Mouse (Mus musculus) heart, adult 2 months (tissue): ENCODE data around the gene Tmem126a. TPM values are rescaled to one million over a fixed set of nuclear protein-coding genes. Genes with fewer than 3 reads are reported as not detected.

Source experiments
- DNase-seq, 2 experiments: peaks; one replicate each; pipeline ENCODE4 v3.0.0; 2021
- H3K27ac ChIP-seq: fragments of 200-600 bp; 2 replicates; pipeline ENCODE4 v1.8.1; 2022
- H3K27me3 ChIP-seq: fragments of 200-500 bp; 2 replicates; pipeline ENCODE4 v1.6.1; 2012; ENCODE audit warnings: mild to moderate bottlenecking, low read length, inconsistent platforms, mixed read lengths; ENCODE audit not compliant: control insufficient read depth, insufficient read depth
- H3K36me3 ChIP-seq: fragments of 200-500 bp; 2 replicates; pipeline ENCODE4 v1.6.1; 2012; ENCODE audit warnings: low read length, inconsistent platforms; ENCODE audit not compliant: control insufficient read depth, insufficient read depth
- H3K4me1 ChIP-seq: fragments of 200-500 bp; 2 replicates; pipeline ENCODE4 v1.6.1; 2011; ENCODE audit warnings: low read length; ENCODE audit not compliant: control insufficient read depth, insufficient read depth
- H3K4me3 ChIP-seq: fragments of 200-600 bp; 2 replicates; pipeline ENCODE4 v1.8.1; 2022
- H3K79me2 ChIP-seq: fragments of 200-500 bp; replicated peaks from 2 replicates; pipeline ENCODE4 v1.6.1; 2012; ENCODE audit warnings: mild to moderate bottlenecking, inconsistent platforms, low read length, moderate library complexity, mixed read lengths; ENCODE audit not compliant: control insufficient read depth, insufficient read depth
- H3K9ac ChIP-seq: fragments of 200-500 bp; 2 replicates; pipeline ENCODE4 v1.6.1; 2012; ENCODE audit warnings: low read depth, mild to moderate bottlenecking, control low read depth, inconsistent platforms, low read length, mixed read lengths
- CTCF ChIP-seq: fragments of 200-600 bp; IDR thresholded peaks from 2 replicates; pipeline ENCODE4 v1.8.1; 2022; ENCODE audit warnings: antibody characterized with exemption, mild to moderate bottlenecking, moderate library complexity
- EP300 ChIP-seq: fragments of 200-500 bp; IDR thresholded peaks from 2 replicates; pipeline ENCODE4 v1.6.1; 2011; ENCODE audit warnings: low read depth, low read length, control low read depth; ENCODE audit not compliant: insufficient read depth
- POLR2A ChIP-seq: fragments of 200-500 bp; IDR thresholded peaks from 2 replicates; pipeline ENCODE4 v1.6.1; 2011; ENCODE audit warnings: mild to moderate bottlenecking, low read depth, low read length, control low read depth; ENCODE audit not compliant: insufficient read depth
- WGBS: fragments of 180-500 bp; shearing (Covaris S2); methylation state at CpG from one replicate; pipeline ENCODE4 v1.1.7; 2018; 5-methylcytosine and 5-hydroxymethylcytosine counted together
- intact Hi-C: fragments of 180-260 bp; cut with DNase I; formaldehyde crosslinking; loops from one replicate; pipeline ENCODE4 v1.15.1; 2025
- polyA plus RNA-seq: library from polyadenylated mRNA; depleted of rRNA; stranded (reverse); fragments of >200 nt; gene quantifications from 2 replicates; pipeline ENCODE4 v1.2.3, GENCODE M21; 2012; rRNA removed
- total RNA-seq, 2 experiments: library from RNA; stranded (reverse); gene quantifications; 2 replicates each; pipeline ENCODE4 v1.2.3; 2021

Tmem126a gene
- total and polyA plus RNA-seq, 3 experiments, result 72.6 to 140 (median 111) TPM

GRCm38 (mm10) chr7:90427006-90427405, 30.0 kb downstream of the Tmem126a start:
- Histone ChIP-seq H3K27ac (no peak overlapping the region), H3K9ac (no peak overlapping the region), H3K36me3 (no peaks in the 10 kb centered on the region), H3K4me3 (peak overlapping the region; percentile 63), H3K79me2 (no peaks in the 10 kb centered on the region), H3K4me1 (no peaks in the 10 kb centered on the region; the same call in 1 of the 2 replicates), H3K27me3 (no peaks in the 10 kb centered on the region; the same call in 1 of the 2 replicates)
- TF ChIP-seq EP300, result no peak
- 45% methylated on average over 9 of the region's 9 CpGs for WGBS
- peak; percentile 39 to 41 for DNase-seq
- intact Hi-C loops, result loop anchor here (2.0 to 10.0 kb wide), 2 partner anchors 30 to 122 kb away; partner anchors contain the start of genes Sytl2 and Tmem126a

- peak within 1 kb of the TSS; percentile 63 for H3K4me3 ChIP-seq
- intact Hi-C loops, result loop anchor here (2.0 to 10.0 kb wide), 2 partner anchors 30 to 122 kb away; partner anchors contain the start of genes Sytl2 and Tmem126a
- TF ChIP-seq POLR2A, result peak; percentile 52; the same call in 1 of the 2 replicates
- no peak for TF ChIP-seq CTCF
- TF ChIP-seq EP300, result 0 out of 2 replicates have a peak, but pooled peaks have one; percentile 35
- H3K79me2 ChIP-seq, result no peaks in the 10 kb centered on the region
- WGBS, result 10% methylated on average over 29 of the region's 29 CpGs
- no peaks in the 10 kb centered on the region; the same call in 1 of the 2 replicates for H3K27me3 ChIP-seq
- H3K9ac ChIP-seq, result peak within 1 kb of the TSS; percentile 37
- H3K27ac ChIP-seq, result peak within 1 kb of the TSS; percentile 64
- no peaks in the 10 kb centered on the region; the same call in 1 of the 2 replicates for H3K4me1 ChIP-seq
- peak; percentile 77 to 86 for DNase-seq
- no peaks in the 10 kb centered on the region for H3K36me3 ChIP-seq
Measured at GRCm38 (mm10) chr7:90426020-90427001, 30.7 kb downstream of the Tmem126a start, which contains the start of gene Ccdc89. Ccdc89 (plus strand) TSS chr7:90426577.

GRCm38 (mm10) chr7:90409934-90410333, 47.1 kb downstream of the Tmem126a start:
- Histone ChIP-seq H3K36me3 (no peaks in the 10 kb centered on the region), H3K27ac (no peak overlapping the region), H3K79me2 (no peaks in the 10 kb centered on the region), H3K4me1 (no peaks in the 10 kb centered on the region; the same call in 1 of the 2 replicates), H3K4me3 (no peak overlapping the region), H3K27me3 (no peaks in the 10 kb centered on the region), H3K9ac (no peak overlapping the region)
- TF ChIP-seq POLR2A (no peak), CTCF (peak; percentile 97; the same call in 1 of the 2 replicates), EP300 (no peak)
- peak; percentile 45 to 65 for DNase-seq
- intact Hi-C loops, result loop anchor here (2.0 to 5.0 kb wide), 2 partner anchors 129 to 413 kb away; no protein-coding TSS in a partner anchor
- WGBS, result 37% methylated on average over 3 of the region's 3 CpGs

Other genes with a start within 250 kb of the Tmem126a start
- gene Ccdc83, start 191.5 kb downstream of the Tmem126a start, total RNA-seq, result not detected
- 0.10 and 0.26 TPM in 2 replicates for gene Ccdc83, start 191.5 kb downstream of the Tmem126a start, polyA plus RNA-seq
- 1 to 10 TPM; 2.1 to 3.8 TPM for gene Sytl2, start 155.0 kb downstream of the Tmem126a start, total RNA-seq
- gene Sytl2, start 155.0 kb downstream of the Tmem126a start, polyA plus RNA-seq, result 3.3 and 4.1 TPM in 2 replicates
- under 1 TPM in 1 of 2 experiments, not detected in 1; 0.16 TPM for gene Ccdc89, start 30.7 kb downstream of the Tmem126a start, total RNA-seq
- gene Ccdc89, start 30.7 kb downstream of the Tmem126a start, polyA plus RNA-seq, result 0.15 and 0.18 TPM in 2 replicates
- 10 to 100 TPM; 18.0 to 20.4 TPM for gene Crebzf, start 14.5 kb downstream of the Tmem126a start, total RNA-seq
- gene Crebzf, start 14.5 kb downstream of the Tmem126a start, polyA plus RNA-seq, result 12.3 and 17.5 TPM in 2 replicates
- gene Tmem126b, start 18.8 kb upstream of the Tmem126a start, total RNA-seq, result 10 to 100 TPM; 24.8 to 25.4 TPM
- gene Tmem126b, start 18.8 kb upstream of the Tmem126a start, polyA plus RNA-seq, result 10.7 and 18.2 TPM in 2 replicates
- 1 to 10 TPM; 1.7 to 1.9 TPM for gene Dlg2, start 19.4 kb upstream of the Tmem126a start, total RNA-seq
- 0.72 and 1.1 TPM in 2 replicates for gene Dlg2, start 19.4 kb upstream of the Tmem126a start, polyA plus RNA-seq